Comparison of ENCODE assay signal across 7 mouse cellular contexts in genomic region chr5:29736073-29736900, GRCm38 (mm10). TPM values are rescaled to one million over a fixed set of nuclear protein-coding genes. Genes with fewer than 3 reads are reported as not detected.
DNase-seq lines count a peak whose midpoint lies in the region; ATAC-seq lines count a peak whose summit lies in the region.

No protein-coding gene starts in this region.

- peak overlapping the region; percentile 77 for H3K4me2 ChIP-seq in kidney, embryonic 14.5 days (replicated peaks; ENCODE audit: low read depth, low read length)

- H3K36me3 ChIP-seq in kidney, embryonic 14.5 days (ENCODE audit: control insufficient read depth, insufficient read depth, low read length), result no peaks in the 10 kb centered on the region

- peak overlapping the region; percentile 84 for H3K9ac ChIP-seq in kidney, embryonic 14.5 days (ENCODE audit: low read depth, low read length)

- H3K4me3 ChIP-seq in kidney, embryonic 14.5 days (ENCODE audit: low read length), result peak overlapping the region; percentile 86

- H3K27ac ChIP-seq in kidney, embryonic 14.5 days (ENCODE audit: low read depth, low read length), result peak overlapping the region; percentile 91

- WGBS in kidney, embryonic 14.5 days, result under 1% methylated on average over 47 of the region's 48 CpGs

- peak; percentile 72 for ATAC-seq in kidney, embryonic 14.5 days (ENCODE audit: low FRiP score, low TSS enrichment)

- no peaks in the 10 kb centered on the region for H3K9me3 ChIP-seq in kidney, embryonic 14.5 days (ENCODE audit: control insufficient read depth, low read length)

- peak; percentile 36 for DNase-seq in urinary bladder, postnatal 10 days (ENCODE audit: low spot score)
- no peak for DNase-seq in urinary bladder, adult 18-20 months (ENCODE audit: low spot score in 2 of 2)
- DNase-seq in c-Kit-positive CD71-negative TER-119-negative erythroid progenitor cells, embryonic 14.5 days (ENCODE audit: low read depth), result peak; percentile 16
- peak; percentile 57 to 72 for DNase-seq in gastrocnemius, adult 8-10 months (ENCODE audit: low spot score in 2 of 2)
- peak; percentile 45 for DNase-seq in lung, postnatal 36 days
- peak; percentile 43 to 54 for DNase-seq in spleen, postnatal 14 days (ENCODE audit: low spot score in 2 of 2)

- no peaks in the 10 kb centered on the region for H3K27me3 ChIP-seq in kidney, embryonic 14.5 days (ENCODE audit: control insufficient read depth, insufficient read depth, low read length)

- H3K4me1 ChIP-seq in kidney, embryonic 14.5 days (ENCODE audit: control insufficient read depth, insufficient read depth, low read length), result peaks cover 14% of the 10 kb centered on the region; the same call in 1 of the 2 replicates

RNA-seq across cellular contexts. Expression of gene Gm5129, which starts 0.6 kb away (rescaled TPM):
- total RNA-seq in gastrocnemius, adult 8-10 months (2022), result not detected
- not detected in 2 replicates for polyA plus RNA-seq in kidney, embryonic 14.5 days (2014; fragmentation: Nextera tagmentation; extraction: Ambion mirVana)

RNA-seq across cellular contexts. Expression of gene Dnajb6, which starts 0.8 kb away (rescaled TPM):
- total RNA-seq in gastrocnemius, adult 8-10 months (2022), result 10 to 100 TPM; 79.7 to 88.2 (median 83.7) TPM
- 130 and 141 TPM in 2 replicates for polyA plus RNA-seq in kidney, embryonic 14.5 days (2014; fragmentation: Nextera tagmentation; extraction: Ambion mirVana)

Comparison
In these comparisons a context has a peak if more than half of its experiments do, and no peak if none do; other contexts are left out.
1. DNase-seq: peak in urinary bladder, postnatal 10 days (single experiment), c-Kit-positive CD71-negative TER-119-negative erythroid progenitor cells, embryonic 14.5 days (single experiment), gastrocnemius, adult 8-10 months (2 of 2), lung, postnatal 36 days (single experiment) and spleen, postnatal 14 days (2 of 2); none in urinary bladder, adult 18-20 months (0 of 2).